Mouse (Mus musculus) activated CD4-positive, CD25-positive, alpha-beta regulatory T cell, adult 4 months (primary cell): ENCODE results near the gene Gm10375. TPM values are rescaled to one million over a fixed set of nuclear protein-coding genes. Genes with fewer than 3 reads are reported as not detected.
"Not testable (repeated sequence)": the region's sequence is repeated elsewhere in the genome, so short reads cannot be mapped to it uniquely, and the experiment has no call there.

Experiments used
- ATAC-seq: one replicate; pipeline ENCODE4 v1.8.0; 2017
- polyA plus RNA-seq, 2 experiments: library from polyadenylated mRNA; unstranded; fragments of 100-300 nt; shearing (Covaris generic); gene quantifications; one replicate each; pipeline ENCODE4 v1.2.1; 2017

Gm10375 gene
- not detected for polyA plus RNA-seq

DNA sequence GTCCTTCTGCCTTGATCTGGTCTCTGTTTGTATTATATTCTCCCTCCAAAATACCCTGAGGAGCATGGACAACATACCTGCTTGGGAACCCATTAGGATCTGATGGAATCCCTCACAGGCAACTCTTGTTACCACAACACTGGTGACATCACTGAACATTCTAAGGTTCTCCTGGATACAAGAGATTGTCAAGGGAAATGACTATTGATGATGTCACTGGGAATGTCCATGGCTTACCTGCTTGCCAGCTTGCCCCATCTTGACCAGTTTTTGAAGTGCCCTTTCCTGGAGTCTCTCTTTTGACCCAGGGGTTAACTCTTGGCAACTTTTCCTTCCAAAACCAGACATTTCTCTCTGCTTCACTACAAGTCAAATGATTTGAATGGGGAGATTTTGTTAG, at the start of gene Gm10375:
Gene Gm10375 (minus strand): TSS at position 101 of the 400 bp plus-strand sequence.
- ATAC-seq, result not testable (repeated sequence)

DNA sequence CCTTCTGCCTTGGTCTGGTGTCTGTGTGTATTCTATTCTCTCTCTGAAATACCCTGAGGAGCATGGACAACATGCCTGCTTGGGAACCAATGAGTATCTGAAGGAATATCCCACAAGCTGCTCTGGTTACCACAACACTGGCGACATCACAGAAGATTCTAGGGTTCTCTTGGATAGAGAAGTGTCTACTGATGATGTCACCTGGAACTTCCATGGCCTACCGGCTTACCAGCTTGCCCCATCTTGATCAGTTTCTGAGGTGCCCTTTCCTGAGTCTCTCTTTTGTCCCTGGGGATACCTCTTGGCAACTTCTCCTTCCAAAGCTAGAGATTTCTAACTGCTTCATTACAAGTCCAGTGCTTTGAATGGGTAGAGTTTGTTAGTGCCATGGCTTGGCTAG, 28.8 kb downstream of the Gm10375 start, which contains the start of gene Gm17654:
Gene Gm17654 (minus strand): TSS at position 101 of the 400 bp plus-strand sequence.
- not testable (repeated sequence) for ATAC-seq

DNA sequence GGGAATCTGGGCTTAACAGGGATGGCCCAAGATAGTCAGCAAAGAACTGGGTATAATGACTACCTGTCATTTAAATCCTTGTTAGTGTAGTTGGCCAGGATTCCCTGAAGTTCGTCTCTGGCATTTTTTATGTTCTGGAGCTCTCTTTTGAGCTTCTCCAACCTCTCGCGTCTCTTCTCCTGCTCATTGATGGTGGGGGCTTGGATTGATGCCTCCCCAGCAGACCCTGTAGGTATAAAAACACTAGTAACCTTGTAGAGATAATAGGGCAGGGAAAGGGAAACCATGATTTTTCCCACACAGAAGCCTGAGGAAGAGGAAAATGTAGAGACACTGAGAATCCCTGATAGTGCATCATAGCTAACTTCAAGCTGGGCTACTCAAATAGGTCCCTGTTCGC, 29.8 kb downstream of the Gm10375 start:
- not testable (repeated sequence) for ATAC-seq

Other genes starting within 250 kb of the Gm10375 start
- gene Gm8138, start 191.7 kb downstream of the Gm10375 start, polyA plus RNA-seq, result not detected
- gene Gm5799, start 64.4 kb downstream of the Gm10375 start, polyA plus RNA-seq, result not detected
- not detected for gene Gm17654, start 28.9 kb downstream of the Gm10375 start, polyA plus RNA-seq
- gene Gm8165, start 69.2 kb upstream of the Gm10375 start, polyA plus RNA-seq, result not detected
- 1 to 10 TPM in 1 of 2 experiments, under 1 TPM in 1; 0.52 to 2.3 TPM for gene Gm7324, start 89.8 kb upstream of the Gm10375 start, polyA plus RNA-seq
- gene Gm16506, start 119.5 kb upstream of the Gm10375 start, polyA plus RNA-seq, result not detected
- gene Gm6526, start 139.9 kb upstream of the Gm10375 start, polyA plus RNA-seq, result not detected
- gene Gm8180, start 176.7 kb upstream of the Gm10375 start, polyA plus RNA-seq, result not detected